Mouse (Mus musculus): ENCODE results near the gene Hoxa11. TPM values are rescaled to one million over a fixed set of nuclear protein-coding genes. Genes with fewer than 3 reads are reported as not detected.

Hoxa11 gene
- polyA plus RNA-seq, 2 experiments: 31.1 to 32.6 TPM

DNA sequence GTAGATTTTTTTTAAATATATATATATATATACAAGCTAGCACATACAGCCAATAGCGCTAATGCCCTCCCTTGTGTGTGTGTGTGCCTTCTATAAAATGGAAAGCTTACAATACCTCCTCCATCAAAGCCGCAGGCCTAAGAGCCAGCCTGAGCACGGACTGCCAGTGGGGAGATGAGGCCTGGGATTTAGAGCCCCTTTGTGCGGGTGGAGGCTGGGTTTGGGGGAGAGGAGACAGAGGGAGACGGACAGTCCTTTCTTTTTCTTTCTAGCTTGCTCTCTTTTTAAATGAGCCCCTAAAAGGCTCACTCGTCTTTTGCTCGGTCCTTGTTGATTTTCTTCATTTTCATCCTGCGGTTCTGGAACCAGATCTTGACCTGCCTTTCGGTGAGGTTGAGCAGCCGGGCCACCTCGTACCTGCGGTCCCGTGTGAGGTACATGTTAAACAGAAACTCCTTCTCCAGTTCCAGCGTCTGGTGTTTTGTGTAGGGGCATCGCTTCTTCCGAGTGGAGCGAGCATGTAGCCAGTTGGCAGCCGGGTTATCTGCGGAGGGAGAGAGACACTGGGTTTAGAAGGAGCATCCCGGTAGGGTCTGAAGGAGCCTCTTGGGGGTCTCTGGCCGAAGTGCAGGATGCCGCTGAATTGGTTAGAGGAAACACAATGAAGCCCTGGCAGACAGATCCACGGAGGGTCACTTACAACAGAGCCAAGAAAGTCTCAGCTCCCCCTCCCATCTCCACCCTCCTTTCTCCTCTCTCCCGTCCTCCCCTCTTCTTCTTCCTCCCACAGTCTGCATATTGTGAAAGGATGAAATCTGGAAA is 21.5 kb downstream of the Hoxa11 start:
- H3K4me3 ChIP-seq (replicated peaks; ENCODE audit: low read length): peak overlapping the region; percentile 90

DNA sequence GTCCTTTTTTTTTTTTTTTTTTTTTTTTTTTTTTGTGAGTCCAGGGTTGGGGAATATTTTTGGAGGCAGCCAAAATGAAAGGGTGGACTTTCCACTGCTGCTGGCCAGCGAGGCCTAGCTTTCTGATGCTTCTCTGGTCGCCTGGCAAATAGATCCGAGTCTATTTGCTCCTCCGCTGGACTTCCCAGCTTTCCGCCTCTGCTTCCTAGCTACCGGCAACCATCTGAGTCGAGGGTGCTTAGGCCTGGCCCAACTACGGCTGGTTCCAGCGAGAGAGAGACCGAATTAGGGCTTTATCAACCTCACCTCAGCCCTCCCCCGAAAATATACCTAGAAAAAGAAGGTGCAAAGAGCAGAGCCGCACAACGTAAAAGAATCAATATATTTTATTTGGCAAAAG is 22.9 kb downstream of the Hoxa11 start:
- WGBS: 5% methylated on average over 13 of the region's 13 CpGs
- TF ChIP-seq POLR2A (IDR thresholded peaks at IDR 0.05; ENCODE audit: borderline replicate concordance, extremely low read depth, insufficient read depth, insufficient read length): no peak

More for the DNA sequence above, 21.5 kb downstream of the Hoxa11 start:
- H3K9me3 ChIP-seq (ENCODE audit: control insufficient read depth, low read length): no peaks in the 10 kb centered on the region
- ATAC-seq (ENCODE audit: low FRiP score, low read depth) (no peak), DNase-seq (ENCODE audit: low spot score) (peak; percentile 44)
- H3K27me3 ChIP-seq (ENCODE audit: control insufficient read depth, insufficient read depth, low read length): peaks cover 5% of the 10 kb centered on the region; the same call in 1 of the 2 replicates
- under 1% methylated on average over 24 of the region's 24 CpGs for WGBS
- peak overlapping the region; percentile 95 for H3K27ac ChIP-seq (replicated peaks; ENCODE audit: low read depth, low read length)
- H3K9ac ChIP-seq (ENCODE audit: low read depth, low read length, severe bottlenecking): peak overlapping the region; percentile 100
- TF ChIP-seq POLR2A (IDR thresholded peaks at IDR 0.05; ENCODE audit: borderline replicate concordance, extremely low read depth, insufficient read depth, insufficient read length): no peak
- peak overlapping the region; percentile 96 for H3K4me2 ChIP-seq (replicated peaks; ENCODE audit: low read depth, low read length, severe bottlenecking)
- H3K36me3 ChIP-seq (ENCODE audit: control insufficient read depth, insufficient read depth, low read length): peaks cover 34% of the 10 kb centered on the region
- peaks cover 30% of the 10 kb centered on the region for H3K4me1 ChIP-seq (ENCODE audit: control insufficient read depth, insufficient read depth, low read length)

GRCm38 (mm10) chr6:52221993-52222685 is 23.5 kb downstream of the Hoxa11 start:
- TF ChIP-seq POLR2A (IDR thresholded peaks at IDR 0.05; ENCODE audit: borderline replicate concordance, extremely low read depth, insufficient read depth, insufficient read length): peak; percentile 42; the same call in 1 of the 2 replicates
- H3K4me1 ChIP-seq (ENCODE audit: control insufficient read depth, insufficient read depth, low read length): peaks cover 35% of the 10 kb centered on the region
- 1% methylated on average over 21 of the region's 21 CpGs for WGBS
- peak overlapping the region; percentile 100 for H3K9ac ChIP-seq (ENCODE audit: low read depth, low read length, severe bottlenecking)
- ATAC-seq (ENCODE audit: low FRiP score, low read depth): peak; percentile 28
- H3K4me2 ChIP-seq (replicated peaks; ENCODE audit: low read depth, low read length, severe bottlenecking): peak overlapping the region; percentile 96
- DNase-seq (ENCODE audit: low spot score): peak; percentile 82
- H3K27me3 ChIP-seq (ENCODE audit: control insufficient read depth, insufficient read depth, low read length): peaks cover 5% of the 10 kb centered on the region; the same call in 1 of the 2 replicates
- peak overlapping the region; percentile 95 for H3K27ac ChIP-seq (replicated peaks; ENCODE audit: low read depth, low read length)
- peak overlapping the region; percentile 90 for H3K4me3 ChIP-seq (replicated peaks; ENCODE audit: low read length)
- H3K9me3 ChIP-seq (ENCODE audit: control insufficient read depth, low read length): no peaks in the 10 kb centered on the region
- H3K36me3 ChIP-seq (ENCODE audit: control insufficient read depth, insufficient read depth, low read length): peaks cover 26% of the 10 kb centered on the region

More for the DNA sequence above, 22.9 kb downstream of the Hoxa11 start:
- DNase-seq (ENCODE audit: low spot score): peak; percentile 28
- Histone ChIP-seq H3K27ac (replicated peaks; ENCODE audit: low read depth, low read length) (peak overlapping the region; percentile 95), H3K27me3 (ENCODE audit: control insufficient read depth, insufficient read depth, low read length) (peaks cover 5% of the 10 kb centered on the region; the same call in 1 of the 2 replicates), H3K9me3 (ENCODE audit: control insufficient read depth, low read length) (no peaks in the 10 kb centered on the region), H3K4me1 (ENCODE audit: control insufficient read depth, insufficient read depth, low read length) (peaks cover 36% of the 10 kb centered on the region), H3K36me3 (ENCODE audit: control insufficient read depth, insufficient read depth, low read length) (peaks cover 26% of the 10 kb centered on the region), H3K9ac (ENCODE audit: low read depth, low read length, severe bottlenecking) (peak overlapping the region; percentile 100), H3K4me2 (replicated peaks; ENCODE audit: low read depth, low read length, severe bottlenecking) (peak overlapping the region; percentile 96), H3K4me3 (replicated peaks; ENCODE audit: low read length) (peak overlapping the region; percentile 90)
- ATAC-seq (ENCODE audit: low FRiP score, low read depth): no peak

- TF ChIP-seq POLR2A (IDR thresholded peaks at IDR 0.05; ENCODE audit: borderline replicate concordance, extremely low read depth, insufficient read depth, insufficient read length): peak; percentile 29; the same call in 1 of the 2 replicates
- H3K27me3 ChIP-seq (ENCODE audit: control insufficient read depth, insufficient read depth, low read length): peaks cover 5% of the 10 kb centered on the region; the same call in 1 of the 2 replicates
- H3K36me3 ChIP-seq (ENCODE audit: control insufficient read depth, insufficient read depth, low read length): peaks cover 26% of the 10 kb centered on the region
- ATAC-seq (ENCODE audit: low FRiP score, low read depth) (peak; percentile 23), DNase-seq (ENCODE audit: low spot score) (peak; percentile 89)
- H3K27ac ChIP-seq (replicated peaks; ENCODE audit: low read depth, low read length): peak within 1 kb of the TSS; percentile 95
- H3K4me1 ChIP-seq (ENCODE audit: control insufficient read depth, insufficient read depth, low read length): peaks cover 29% of the 10 kb centered on the region
- H3K4me2 ChIP-seq (replicated peaks; ENCODE audit: low read depth, low read length, severe bottlenecking): peak within 1 kb of the TSS; percentile 96
- H3K9ac ChIP-seq (ENCODE audit: low read depth, low read length, severe bottlenecking): peak within 1 kb of the TSS; percentile 100
- H3K9me3 ChIP-seq (ENCODE audit: control insufficient read depth, low read length): no peaks in the 10 kb centered on the region
- WGBS: under 1% methylated on average over 46 of the region's 46 CpGs
- peak within 1 kb of the TSS; percentile 90 for H3K4me3 ChIP-seq (replicated peaks; ENCODE audit: low read length)
These were observed 24.1 kb downstream of the Hoxa11 start, which contains the start of gene Hoxa7 for GRCm38 (mm10) chr6:52221337-52221992. Gene Hoxa7 (minus strand): TSS chr6:52221854.

Measured in limb, embryonic 14.5 days (tissue).